Mouse (Mus musculus): ENCODE measurements around the gene Slc4a8. TPM values are rescaled to one million over a fixed set of nuclear protein-coding genes. Genes with fewer than 3 reads are reported as not detected.

Slc4a8 gene
- polyA plus RNA-seq, 1 experiment = 11.0 TPM

- H3K27ac ChIP-seq (ENCODE audit: insufficient read depth, low read length) = peak overlapping the region; percentile 62
- TF ChIP-seq CTCF (IDR thresholded peaks at IDR 0.05; ENCODE audit: extremely low read depth, insufficient read depth, insufficient read length, insufficient replicate concordance) (no peak), POLR2A (IDR thresholded peaks at IDR 0.05; ENCODE audit: low read depth, low read length) (no peak)
- 24% methylated on average over 9 of the region's 9 CpGs for WGBS
- no peaks in the 10 kb centered on the region for H3K27me3 ChIP-seq (ENCODE audit: control insufficient read depth, insufficient read depth, low read length)
- no peak for DNase-seq (ENCODE audit: low read depth in 1 of 2, low spot score in 2 of 2)
- H3K36me3 ChIP-seq (ENCODE audit: control insufficient read depth, insufficient read depth, low read length) = no peaks in the 10 kb centered on the region
- H3K4me1 ChIP-seq (ENCODE audit: control insufficient read depth, insufficient read depth, insufficient read length) = peaks cover 16% of the 10 kb centered on the region
- H3K4me3 ChIP-seq (ENCODE audit: extremely low read depth, insufficient read depth, insufficient read length) = peak overlapping the region; percentile 75
Observed at GRCm38 (mm10) chr15:100728586-100728985, 33.0 kb upstream of the Slc4a8 start.

GRCm38 (mm10) chr15:100729281-100729985 lies 32.1 kb upstream of the Slc4a8 start, which contains the start of gene Galnt6:
Galnt6 (minus strand) TSS chr15:100729376.
- Histone ChIP-seq H3K4me3 (ENCODE audit: extremely low read depth, insufficient read depth, insufficient read length) (peak within 1 kb of the TSS; percentile 75), H3K36me3 (ENCODE audit: control insufficient read depth, insufficient read depth, low read length) (no peaks in the 10 kb centered on the region), H3K4me1 (ENCODE audit: control insufficient read depth, insufficient read depth, insufficient read length) (peaks cover 14% of the 10 kb centered on the region), H3K27me3 (ENCODE audit: control insufficient read depth, insufficient read depth, low read length) (no peaks in the 10 kb centered on the region), H3K27ac (ENCODE audit: insufficient read depth, low read length) (peak within 1 kb of the TSS; percentile 62)
- peak in 1 of 2 experiments; percentile 77 for DNase-seq (ENCODE audit: low read depth in 1 of 2, low spot score in 2 of 2)
- TF ChIP-seq CTCF (IDR thresholded peaks at IDR 0.05; ENCODE audit: extremely low read depth, insufficient read depth, insufficient read length, insufficient replicate concordance) = no peak
- TF ChIP-seq POLR2A (IDR thresholded peaks at IDR 0.05; ENCODE audit: low read depth, low read length) = peak; percentile 30
- 17% methylated on average over 56 of the region's 57 CpGs for WGBS

- H3K36me3 ChIP-seq (ENCODE audit: control insufficient read depth, insufficient read depth, low read length) = no peaks in the 10 kb centered on the region
- TF ChIP-seq CTCF (IDR thresholded peaks at IDR 0.05; ENCODE audit: extremely low read depth, insufficient read depth, insufficient read length, insufficient replicate concordance) = no peak
- TF ChIP-seq POLR2A (IDR thresholded peaks at IDR 0.05; ENCODE audit: low read depth, low read length) = no peak
- H3K27ac ChIP-seq (ENCODE audit: insufficient read depth, low read length) = no peak overlapping the region
- peaks cover 20% of the 10 kb centered on the region for H3K4me1 ChIP-seq (ENCODE audit: control insufficient read depth, insufficient read depth, insufficient read length)
- H3K27me3 ChIP-seq (ENCODE audit: control insufficient read depth, insufficient read depth, low read length) = no peaks in the 10 kb centered on the region
- DNase-seq (ENCODE audit: low read depth in 1 of 2, low spot score in 2 of 2) = no peak
- 82% methylated on average over 9 of the region's 9 CpGs for WGBS
- H3K4me3 ChIP-seq (ENCODE audit: extremely low read depth, insufficient read depth, insufficient read length) = no peak overlapping the region
Observed at GRCm38 (mm10) chr15:100731081-100731480, 30.5 kb upstream of the Slc4a8 start.

GRCm38 (mm10) chr15:100732580-100732979 lies 29.0 kb upstream of the Slc4a8 start:
- no peak for TF ChIP-seq POLR2A (IDR thresholded peaks at IDR 0.05; ENCODE audit: low read depth, low read length)
- no peak for TF ChIP-seq CTCF (IDR thresholded peaks at IDR 0.05; ENCODE audit: extremely low read depth, insufficient read depth, insufficient read length, insufficient replicate concordance)
- Histone ChIP-seq H3K36me3 (ENCODE audit: control insufficient read depth, insufficient read depth, low read length) (no peaks in the 10 kb centered on the region), H3K4me3 (ENCODE audit: extremely low read depth, insufficient read depth, insufficient read length) (peak overlapping the region; percentile 52), H3K4me1 (ENCODE audit: control insufficient read depth, insufficient read depth, insufficient read length) (peaks cover 27% of the 10 kb centered on the region), H3K27me3 (ENCODE audit: control insufficient read depth, insufficient read depth, low read length) (no peaks in the 10 kb centered on the region), H3K27ac (ENCODE audit: insufficient read depth, low read length) (peak overlapping the region; percentile 82)
- 3% methylated on average over 5 of the region's 5 CpGs for WGBS
- DNase-seq (ENCODE audit: low read depth in 1 of 2, low spot score in 2 of 2) = peak; percentile 77 to 78

GRCm38 (mm10) chr15:100735095-100735952 lies 26.2 kb upstream of the Slc4a8 start:
- Histone ChIP-seq H3K4me3 (ENCODE audit: extremely low read depth, insufficient read depth, insufficient read length) (no peak overlapping the region), H3K27me3 (ENCODE audit: control insufficient read depth, insufficient read depth, low read length) (no peaks in the 10 kb centered on the region), H3K36me3 (ENCODE audit: control insufficient read depth, insufficient read depth, low read length) (no peaks in the 10 kb centered on the region), H3K27ac (ENCODE audit: insufficient read depth, low read length) (peak overlapping the region; percentile 36; the same call in 1 of the 2 replicates), H3K4me1 (ENCODE audit: control insufficient read depth, insufficient read depth, insufficient read length) (peaks cover 26% of the 10 kb centered on the region)
- WGBS = 68% methylated on average over 15 of the region's 15 CpGs
- DNase-seq (ENCODE audit: low read depth in 1 of 2, low spot score in 2 of 2) = no peak
- no peak for TF ChIP-seq CTCF (IDR thresholded peaks at IDR 0.05; ENCODE audit: extremely low read depth, insufficient read depth, insufficient read length, insufficient replicate concordance)
- TF ChIP-seq POLR2A (IDR thresholded peaks at IDR 0.05; ENCODE audit: low read depth, low read length) = no peak

- H3K27ac ChIP-seq (ENCODE audit: insufficient read depth, low read length) = peak overlapping the region; percentile 36; the same call in 1 of the 2 replicates
- no peaks in the 10 kb centered on the region for H3K27me3 ChIP-seq (ENCODE audit: control insufficient read depth, insufficient read depth, low read length)
- no peaks in the 10 kb centered on the region for H3K36me3 ChIP-seq (ENCODE audit: control insufficient read depth, insufficient read depth, low read length)
- 37% methylated on average over 9 of the region's 9 CpGs for WGBS
- no peak for TF ChIP-seq CTCF (IDR thresholded peaks at IDR 0.05; ENCODE audit: extremely low read depth, insufficient read depth, insufficient read length, insufficient replicate concordance)
- no peak for TF ChIP-seq POLR2A (IDR thresholded peaks at IDR 0.05; ENCODE audit: low read depth, low read length)
- DNase-seq (ENCODE audit: low read depth in 1 of 2, low spot score in 2 of 2) = no peak
- peaks cover 26% of the 10 kb centered on the region for H3K4me1 ChIP-seq (ENCODE audit: control insufficient read depth, insufficient read depth, insufficient read length)
- H3K4me3 ChIP-seq (ENCODE audit: extremely low read depth, insufficient read depth, insufficient read length) = no peak overlapping the region
Observed at GRCm38 (mm10) chr15:100735953-100736300, 25.6 kb upstream of the Slc4a8 start.
